Mouse (Mus musculus) lung, embryonic 14.5 days (tissue): ENCODE data around the gene Rsph10b. TPM values are rescaled to one million over a fixed set of nuclear protein-coding genes. Genes with fewer than 3 reads are reported as not detected.
"Not testable (repeated sequence)": the region's sequence is repeated elsewhere in the genome, so short reads cannot be mapped to it uniquely, and the experiment has no call there.

Experiments used
- ATAC-seq: fragments of 200-750 bp; cut with Nextera tagmentation; 2 replicates; pipeline ENCODE4 v1.8.0; 2017; ENCODE audit warnings: mild to moderate bottlenecking, moderate TSS enrichment, moderate library complexity; ENCODE audit not compliant: insufficient read depth
- DNase-seq: peaks from one replicate; pipeline ENCODE4 v3.0.0-alpha.2; 2015
- H3K27ac ChIP-seq: fragments of 300-500 bp; sonication (generic); 2 replicates; pipeline ENCODE4 v1.5.1; 2014; ENCODE audit warnings: low read depth, mild to moderate bottlenecking, moderate library complexity
- H3K27me3 ChIP-seq: fragments of 300-500 bp; sonication (generic); 2 replicates; pipeline ENCODE4 v1.6.1; 2014; ENCODE audit warnings: low read length, control low read depth; ENCODE audit not compliant: insufficient read depth
- H3K36me3 ChIP-seq: fragments of 300-500 bp; sonication (generic); 2 replicates; pipeline ENCODE4 v1.6.1; 2014; ENCODE audit warnings: control low read depth; ENCODE audit not compliant: insufficient read depth
- H3K4me1 ChIP-seq: fragments of 300-500 bp; sonication (generic); 2 replicates; pipeline ENCODE4 v1.6.1; 2014; ENCODE audit warnings: antibody characterized with exemption, control low read depth; ENCODE audit not compliant: insufficient read depth
- H3K4me2 ChIP-seq: fragments of 300-500 bp; sonication (generic); 2 replicates; pipeline ENCODE4 v1.6.1; 2014; ENCODE audit warnings: mild to moderate bottlenecking
- H3K4me3 ChIP-seq: fragments of 300-500 bp; sonication (generic); 2 replicates; pipeline ENCODE4 v1.5.1; 2014; ENCODE audit warnings: low read depth, low read length
- H3K9ac ChIP-seq: fragments of 300-500 bp; sonication (generic); 2 replicates; pipeline ENCODE4 v1.6.1; 2014
- H3K9me3 ChIP-seq: fragments of 300-500 bp; sonication (generic); 2 replicates; pipeline ENCODE4 v1.6.1; 2016; ENCODE audit warnings: low read depth, low read length, control low read depth
- CTCF ChIP-seq: IDR thresholded peaks from 2 replicates; pipeline ENCODE4 v1.5.1; 2016; ENCODE audit warnings: antibody characterized with exemption, low read depth
- WGBS: fragments of 180-500 bp; shearing (Covaris S2); extraction: QIAGEN DNeasy Blood & Tissue Kit; methylation state at CpG from one replicate; pipeline ENCODE4 v1.1.7; 2014; 5-methylcytosine and 5-hydroxymethylcytosine counted together
- polyA plus RNA-seq: library from polyadenylated mRNA; unstranded; fragments of >200 nt; fragmentation: Nextera tagmentation; extraction: Ambion mirVana; gene quantifications from 2 replicates; pipeline ENCODE4 v1.2.1, GENCODE M21; 2014

Gene Rsph10b
- polyA plus RNA-seq, 1 experiment from 2014 or later: 0.33 TPM

GRCm38 (mm10) chr5:143993260-143993659, 60.4 kb downstream of the Rsph10b start:
- H3K36me3 ChIP-seq: peaks cover 87% of the 10 kb centered on the region
- DNase-seq: no peak
- H3K4me2 ChIP-seq: no peak overlapping the region
- H3K9ac ChIP-seq: no peak overlapping the region
- no peaks in the 10 kb centered on the region for H3K9me3 ChIP-seq
- 60% methylated on average over 8 of the region's 8 CpGs for WGBS
- TF ChIP-seq CTCF: no peak
- H3K27me3 ChIP-seq: no peaks in the 10 kb centered on the region
- peak; percentile 25; the same call in 1 of the 2 replicates for ATAC-seq
- no peak overlapping the region for H3K4me3 ChIP-seq
- no peaks in the 10 kb centered on the region for H3K4me1 ChIP-seq
- H3K27ac ChIP-seq: 0 out of 2 replicates have a peak overlapping the region, but pooled peaks have one; percentile 6

GRCm38 (mm10) chr5:143993849-143994248, 61.0 kb downstream of the Rsph10b start:
- Histone ChIP-seq H3K27me3 (no peaks in the 10 kb centered on the region), H3K36me3 (peaks cover 86% of the 10 kb centered on the region), H3K4me1 (no peaks in the 10 kb centered on the region), H3K27ac (no peak overlapping the region), H3K9ac (no peak overlapping the region), H3K4me3 (no peak overlapping the region), H3K9me3 (no peaks in the 10 kb centered on the region), H3K4me2 (no peak overlapping the region)
- DNase-seq (no peak), ATAC-seq (no peak)
- TF ChIP-seq CTCF: no peak
- 81% methylated on average over 5 of the region's 5 CpGs for WGBS

DNA sequence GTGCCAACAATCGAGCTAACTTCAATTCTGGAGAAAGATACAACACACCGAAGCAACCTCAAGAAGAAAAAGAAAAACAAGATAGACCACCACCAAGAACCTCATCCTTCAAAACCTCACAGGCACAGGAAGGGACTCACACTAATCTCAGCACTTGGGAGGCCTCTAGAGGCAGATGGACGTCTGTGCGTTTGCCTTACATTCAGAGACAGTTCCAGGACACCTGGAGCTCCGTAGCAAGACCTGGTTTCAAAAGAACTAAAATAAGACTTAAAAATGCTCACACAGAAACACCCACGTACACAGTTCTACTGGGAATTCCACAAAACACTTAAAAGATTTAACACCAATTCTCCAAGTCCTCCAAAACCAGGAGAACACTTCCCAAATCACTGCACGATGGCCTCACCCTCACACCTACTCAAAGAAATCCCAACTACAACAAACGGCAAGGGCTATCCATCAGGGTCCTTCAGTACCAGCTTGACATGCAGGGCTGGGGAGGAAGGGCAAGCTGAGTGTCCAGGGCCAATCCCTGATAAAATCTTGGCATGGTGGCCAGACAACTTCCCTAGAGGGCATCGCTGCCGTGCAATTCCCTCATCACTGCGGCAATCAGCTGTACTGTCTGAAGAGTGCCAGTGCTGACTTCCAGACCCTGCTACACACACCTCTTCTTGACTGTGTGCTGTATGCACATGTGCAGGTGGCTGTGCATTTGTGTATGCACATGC, 62.0 kb downstream of the Rsph10b start:
- Histone ChIP-seq H3K4me2 (no peak overlapping the region), H3K9me3 (no peaks in the 10 kb centered on the region), H3K9ac (no peak overlapping the region), H3K27me3 (no peaks in the 10 kb centered on the region), H3K4me3 (no peak overlapping the region), H3K36me3 (peaks cover 87% of the 10 kb centered on the region), H3K27ac (no peak overlapping the region), H3K4me1 (no peaks in the 10 kb centered on the region)
- TF ChIP-seq CTCF: peak; percentile 33
- no peak for DNase-seq
- 53% methylated on average over 11 of the region's 11 CpGs for WGBS
- no peak for ATAC-seq

DNA sequence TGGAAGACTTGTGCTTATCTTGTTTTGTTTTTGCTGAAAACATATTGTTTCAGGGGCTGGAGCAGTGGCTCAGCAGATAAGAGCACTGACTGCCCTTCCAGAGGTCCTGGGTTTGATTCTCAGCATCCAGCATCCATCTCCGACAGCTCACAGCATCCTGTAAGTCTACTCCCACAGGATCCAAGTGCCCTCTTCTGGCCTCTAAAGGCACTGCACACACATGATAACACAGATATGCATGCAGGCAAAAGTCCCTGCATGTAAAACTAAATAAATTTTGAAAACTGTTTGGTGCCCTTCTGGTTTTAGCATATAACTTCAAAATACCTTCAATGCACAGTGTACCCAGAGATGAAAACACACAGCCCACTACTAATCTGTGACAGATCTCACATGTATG, 66.6 kb downstream of the Rsph10b start:
- TF ChIP-seq CTCF: peak; percentile 51
- H3K27ac ChIP-seq: no peak overlapping the region
- no peak overlapping the region for H3K9ac ChIP-seq
- H3K36me3 ChIP-seq: peaks cover 84% of the 10 kb centered on the region
- H3K4me2 ChIP-seq: no peak overlapping the region
- no peaks in the 10 kb centered on the region for H3K27me3 ChIP-seq
- no peak overlapping the region for H3K4me3 ChIP-seq
- H3K9me3 ChIP-seq: no peaks in the 10 kb centered on the region
- ATAC-seq (no peak), DNase-seq (peak; percentile 39)
- WGBS: 84% methylated on average over 1 of the region's 1 CpGs
- no peaks in the 10 kb centered on the region for H3K4me1 ChIP-seq

DNA sequence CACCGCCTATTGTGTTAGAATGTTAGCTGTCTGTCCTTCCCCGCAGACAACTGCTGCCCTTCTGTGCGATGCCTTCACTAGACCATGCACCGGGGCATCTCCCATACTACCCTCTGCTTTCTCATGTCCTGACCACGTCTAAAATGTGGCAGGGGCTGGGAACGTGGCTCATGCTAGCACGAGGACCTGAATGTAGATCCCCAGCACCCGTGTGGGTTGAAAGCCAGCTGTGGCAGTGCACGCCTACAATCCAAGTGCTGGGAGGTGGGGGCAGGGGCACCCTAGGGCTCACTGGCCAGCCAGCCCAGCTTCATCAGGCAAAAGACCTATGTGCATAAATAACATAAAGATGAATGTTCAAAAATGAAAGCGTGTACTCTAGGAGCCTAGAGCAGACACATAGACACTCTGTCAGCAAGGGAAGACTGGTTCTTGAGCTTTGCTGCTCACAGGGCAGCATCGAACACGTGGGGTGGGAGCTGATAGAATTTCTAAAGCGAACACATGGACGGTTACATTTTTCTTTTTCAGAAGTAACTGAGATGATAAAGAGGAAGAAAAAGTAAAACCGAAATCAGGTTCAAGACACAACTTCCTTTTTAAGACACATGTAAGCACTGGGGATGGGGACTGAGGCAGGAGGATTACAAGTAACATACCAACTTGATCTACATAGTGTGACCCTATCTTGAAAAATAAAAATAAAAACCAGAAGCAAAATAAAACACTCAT, 69.8 kb downstream of the Rsph10b start:
- H3K9ac ChIP-seq: no peak overlapping the region
- no peak overlapping the region for H3K4me3 ChIP-seq
- H3K27ac ChIP-seq: no peak overlapping the region
- no peaks in the 10 kb centered on the region for H3K4me1 ChIP-seq
- H3K4me2 ChIP-seq: no peak overlapping the region
- no peaks in the 10 kb centered on the region for H3K9me3 ChIP-seq
- no peaks in the 10 kb centered on the region for H3K27me3 ChIP-seq
- DNase-seq (no peak), ATAC-seq (no peak)
- 88% methylated on average over 15 of the region's 15 CpGs for WGBS
- H3K36me3 ChIP-seq: peaks cover 76% of the 10 kb centered on the region
- TF ChIP-seq CTCF: no peak

GRCm38 (mm10) chr5:144013366-144014134, 80.7 kb downstream of the Rsph10b start:
- 59% methylated on average over 12 of the region's 13 CpGs for WGBS
- peak overlapping the region; percentile 67 for H3K4me2 ChIP-seq
- not testable (repeated sequence) for H3K27ac ChIP-seq, H3K4me1 ChIP-seq, H3K27me3 ChIP-seq, H3K9me3 ChIP-seq, ATAC-seq, DNase-seq
- H3K36me3 ChIP-seq: peaks cover 34% of the 10 kb centered on the region
- H3K9ac ChIP-seq: peak overlapping the region; percentile 79; the same call in 1 of the 2 replicates
- H3K4me3 ChIP-seq: peak overlapping the region; percentile 77
